Mouse (Mus musculus) mammary gland, adult 2 months (tissue): ENCODE data around the gene Tsc22d3. TPM values are rescaled to one million over a fixed set of nuclear protein-coding genes. Genes with fewer than 3 reads are reported as not detected.

ENCODE experiments used
- polyA plus RNA-seq: library from polyadenylated mRNA; depleted of rRNA; stranded (reverse); fragments of >200 nt; gene quantifications from 2 replicates; pipeline ENCODE4 v1.2.3, GENCODE M21; 2012; ENCODE audit warnings: low replicate concordance; rRNA removed

Tsc22d3 gene
- polyA plus RNA-seq: 66.6 and 77.7 TPM in 2 replicates

GRCm38 (mm10) chrX:140600410-140601109, at the start of gene Tsc22d3:
Tsc22d3 (minus strand) TSS chrX:140600659.

Other genes starting within 250 kb of the Tsc22d3 start
- gene Prps1, start 144.0 kb downstream of the Tsc22d3 start, polyA plus RNA-seq: 10.2 and 30.5 TPM in 2 replicates
- gene Mid2, start 63.9 kb upstream of the Tsc22d3 start, polyA plus RNA-seq: 6.9 and 12.5 TPM in 2 replicates
- gene Tex13b, start 212.8 kb upstream of the Tsc22d3 start, polyA plus RNA-seq: not detected in 2 replicates